Mouse (Mus musculus) heart, postnatal 0 days (tissue): ENCODE results near the gene Pdzd3. TPM values are rescaled to one million over a fixed set of nuclear protein-coding genes. Genes with fewer than 3 reads are reported as not detected.

Experiments
- ATAC-seq: fragments of 200-750 bp; cut with Nextera tagmentation; 2 replicates; pipeline ENCODE4 v1.8.0; 2017; ENCODE audit warnings: low read depth, moderate number of reproducible peaks, moderate library complexity; ENCODE audit not compliant: insufficient read depth
- DNase-seq: peaks from one replicate; pipeline ENCODE4 v3.0.0-alpha.2; 2016; ENCODE audit warnings: low spot score
- H3K27ac ChIP-seq: fragments of 300-500 bp; sonication (generic); 2 replicates; pipeline ENCODE4 v1.5.1; 2014; ENCODE audit warnings: low read depth, mild to moderate bottlenecking
- H3K27me3 ChIP-seq: fragments of 300-500 bp; sonication (generic); 2 replicates; pipeline ENCODE4 v1.6.1; 2014; ENCODE audit warnings: low read length, mixed read lengths; ENCODE audit not compliant: control insufficient read depth, insufficient read depth
- H3K36me3 ChIP-seq: fragments of 300-500 bp; sonication (generic); replicated peaks from 2 replicates; pipeline ENCODE4 v1.6.1; 2014; ENCODE audit warnings: low read length, mixed read lengths; ENCODE audit not compliant: control insufficient read depth, insufficient read depth
- H3K4me1 ChIP-seq: fragments of 300-500 bp; sonication (generic); 2 replicates; pipeline ENCODE4 v1.6.1; 2014; ENCODE audit warnings: antibody characterized with exemption; ENCODE audit not compliant: control insufficient read depth, insufficient read depth
- H3K4me2 ChIP-seq: fragments of 300-500 bp; sonication (generic); 2 replicates; pipeline ENCODE4 v1.6.1; 2014; ENCODE audit warnings: low read depth, mild to moderate bottlenecking, low read length, moderate library complexity
- H3K4me3 ChIP-seq: fragments of 300-500 bp; sonication (generic); 2 replicates; pipeline ENCODE4 v1.5.1; 2014; ENCODE audit warnings: low read depth, low read length
- H3K9ac ChIP-seq: fragments of 300-500 bp; sonication (generic); replicated peaks from 2 replicates; pipeline ENCODE4 v1.6.1; 2014; ENCODE audit warnings: low read depth, low read length, mixed read lengths
- H3K9me3 ChIP-seq: fragments of 300-500 bp; sonication (generic); replicated peaks from 2 replicates; pipeline ENCODE4 v1.6.1; 2016; ENCODE audit warnings: low read length; ENCODE audit not compliant: control insufficient read depth
- CTCF ChIP-seq: IDR thresholded peaks from 2 replicates; pipeline ENCODE4 v1.5.1; 2016; ENCODE audit warnings: antibody characterized with exemption, control low read depth, low read depth
- EP300 ChIP-seq: IDR thresholded peaks from 2 replicates; pipeline ENCODE4 v1.6.1; 2016; ENCODE audit warnings: antibody characterized with exemption, low read depth
- WGBS: fragments of 180-500 bp; shearing (Covaris S2); extraction: QIAGEN DNeasy Blood & Tissue Kit; methylation state at CpG from one replicate; pipeline ENCODE4 v1.1.7; 2014; 5-methylcytosine and 5-hydroxymethylcytosine counted together
- polyA plus RNA-seq: library from polyadenylated mRNA; unstranded; fragments of >200 nt; fragmentation: Nextera tagmentation; extraction: Ambion mirVana; gene quantifications from 2 replicates; pipeline ENCODE4 v1.2.1, GENCODE M21; 2015
- total RNA-seq: library from RNA; depleted of rRNA; stranded (reverse); fragments of >200 nt; gene quantifications from 2 replicates; pipeline ENCODE4 v1.2.3, GENCODE M21; 2014; ENCODE audit warnings: low replicate concordance

Gene Pdzd3
- total and polyA plus RNA-seq, 2 experiments from 2014 or later = 0.07 TPM; not detected in 1

GRCm38 (mm10) chr9:44261388-44261787 is 10.1 kb upstream of the Pdzd3 start:
- no peaks in the 10 kb centered on the region for H3K9me3 ChIP-seq
- H3K36me3 ChIP-seq = peaks cover 14% of the 10 kb centered on the region
- DNase-seq = no peak
- H3K27me3 ChIP-seq = no peaks in the 10 kb centered on the region
- no peak overlapping the region for H3K9ac ChIP-seq
- no peak overlapping the region for H3K4me2 ChIP-seq
- 82% methylated on average over 14 of the region's 14 CpGs for WGBS
- no peak overlapping the region for H3K27ac ChIP-seq
- H3K4me1 ChIP-seq = no peaks in the 10 kb centered on the region
- H3K4me3 ChIP-seq = no peak overlapping the region
- TF ChIP-seq EP300 = no peak
- TF ChIP-seq CTCF = no peak
- ATAC-seq = no peak

- ATAC-seq (no peak), DNase-seq (no peak)
- Histone ChIP-seq H3K9ac (no peak overlapping the region), H3K27ac (no peak overlapping the region), H3K4me2 (no peak overlapping the region), H3K4me3 (no peak overlapping the region), H3K9me3 (no peaks in the 10 kb centered on the region), H3K4me1 (no peaks in the 10 kb centered on the region), H3K36me3 (peaks cover 8% of the 10 kb centered on the region), H3K27me3 (no peaks in the 10 kb centered on the region)
- 76% methylated on average over 10 of the region's 10 CpGs for WGBS
- TF ChIP-seq EP300 (no peak), CTCF (no peak)
These were observed 7.7 kb upstream of the Pdzd3 start for GRCm38 (mm10) chr9:44259014-44259413.

- no peak for TF ChIP-seq EP300
- TF ChIP-seq CTCF = no peak
- Histone ChIP-seq H3K4me1 (no peaks in the 10 kb centered on the region), H3K27me3 (no peaks in the 10 kb centered on the region), H3K9ac (no peak overlapping the region), H3K4me3 (no peak overlapping the region), H3K4me2 (no peak overlapping the region), H3K36me3 (no peaks in the 10 kb centered on the region), H3K27ac (no peak overlapping the region), H3K9me3 (no peaks in the 10 kb centered on the region)
- no peak for ATAC-seq
- DNase-seq = no peak
- 67% methylated on average over 8 of the region's 8 CpGs for whole genome bisulfite sequencing
These were observed 4.9 kb upstream of the Pdzd3 start for GRCm38 (mm10) chr9:44256213-44256612.

GRCm38 (mm10) chr9:44255136-44255521 is 3.9 kb upstream of the Pdzd3 start:
- ATAC-seq (no peak), DNase-seq (no peak)
- no peak overlapping the region for H3K4me2 ChIP-seq
- H3K36me3 ChIP-seq = no peaks in the 10 kb centered on the region
- no peaks in the 10 kb centered on the region for H3K27me3 ChIP-seq
- no peak overlapping the region for H3K27ac ChIP-seq
- no peak overlapping the region for H3K4me3 ChIP-seq
- TF ChIP-seq CTCF (no peak), EP300 (no peak)
- H3K9ac ChIP-seq = no peak overlapping the region
- H3K9me3 ChIP-seq = no peaks in the 10 kb centered on the region
- H3K4me1 ChIP-seq = no peaks in the 10 kb centered on the region
- 50% methylated on average over 6 of the region's 6 CpGs for WGBS

GRCm38 (mm10) chr9:44254508-44255135 is 3.4 kb upstream of the Pdzd3 start:
- no peak for TF ChIP-seq CTCF
- no peak for TF ChIP-seq EP300
- WGBS = 29% methylated on average over 5 of the region's 5 CpGs
- H3K4me3 ChIP-seq = no peak overlapping the region
- H3K4me2 ChIP-seq = no peak overlapping the region
- H3K27me3 ChIP-seq = no peaks in the 10 kb centered on the region
- H3K9ac ChIP-seq = no peak overlapping the region
- H3K36me3 ChIP-seq = no peaks in the 10 kb centered on the region
- H3K9me3 ChIP-seq = no peaks in the 10 kb centered on the region
- no peak for ATAC-seq
- no peak overlapping the region for H3K27ac ChIP-seq
- DNase-seq = no peak
- no peaks in the 10 kb centered on the region for H3K4me1 ChIP-seq

- 83% methylated on average over 6 of the region's 6 CpGs for WGBS
- Histone ChIP-seq H3K9ac (no peak overlapping the region), H3K27me3 (no peaks in the 10 kb centered on the region), H3K4me3 (no peak overlapping the region), H3K9me3 (no peaks in the 10 kb centered on the region), H3K27ac (no peak overlapping the region), H3K4me1 (no peaks in the 10 kb centered on the region), H3K36me3 (no peaks in the 10 kb centered on the region), H3K4me2 (no peak overlapping the region)
- TF ChIP-seq EP300 = no peak
- TF ChIP-seq CTCF = no peak
- DNase-seq = no peak
- no peak for ATAC-seq
These were observed 2.2 kb upstream of the Pdzd3 start for GRCm38 (mm10) chr9:44253441-44253840.
